Mouse (Mus musculus) stomach, postnatal 0 days (tissue): ENCODE results near the gene Htr7. TPM values are rescaled to one million over a fixed set of nuclear protein-coding genes. Genes with fewer than 3 reads are reported as not detected.

Experiments used
- ATAC-seq: fragments of 200-750 bp; cut with Nextera tagmentation; 2 replicates; pipeline ENCODE4 v1.8.0; 2017; ENCODE audit not compliant: low FRiP score, low TSS enrichment
- DNase-seq: peaks from one replicate; pipeline ENCODE4 v3.0.0-alpha.2; 2016; ENCODE audit warnings: low spot score
- H3K27ac ChIP-seq: fragments of 300-500 bp; sonication (generic); replicated peaks from 2 replicates; pipeline ENCODE4 v1.5.1; 2014; ENCODE audit warnings: mild to moderate bottlenecking, control low read depth
- H3K27me3 ChIP-seq: fragments of 300-500 bp; sonication (generic); 2 replicates; pipeline ENCODE4 v1.6.1; 2014; ENCODE audit warnings: low read length; ENCODE audit not compliant: control insufficient read depth, insufficient read depth
- H3K36me3 ChIP-seq: fragments of 300-500 bp; sonication (generic); 2 replicates; pipeline ENCODE4 v1.6.1; 2014; ENCODE audit warnings: low read length, mixed read lengths; ENCODE audit not compliant: control insufficient read depth, insufficient read depth
- H3K4me1 ChIP-seq: fragments of 300-500 bp; sonication (generic); replicated peaks from 2 replicates; pipeline ENCODE4 v1.6.1; 2014; ENCODE audit warnings: antibody characterized with exemption; ENCODE audit not compliant: control insufficient read depth, insufficient read depth
- H3K4me2 ChIP-seq: fragments of 300-500 bp; sonication (generic); replicated peaks from 2 replicates; pipeline ENCODE4 v1.6.1; 2014; ENCODE audit warnings: low read depth, mild to moderate bottlenecking, control low read depth, moderate library complexity
- H3K4me3 ChIP-seq: fragments of 300-500 bp; sonication (generic); 2 replicates; pipeline ENCODE4 v1.5.1; 2014; ENCODE audit warnings: low read depth, low read length, control low read depth
- H3K9ac ChIP-seq: fragments of 300-500 bp; sonication (generic); 2 replicates; pipeline ENCODE4 v1.6.1; 2014; ENCODE audit warnings: mild to moderate bottlenecking, low read length, control low read depth, mixed read lengths
- H3K9me3 ChIP-seq: fragments of 300-500 bp; sonication (generic); 2 replicates; pipeline ENCODE4 v1.6.1; 2016; ENCODE audit warnings: low read length; ENCODE audit not compliant: control insufficient read depth
- CTCF ChIP-seq: IDR thresholded peaks from 2 replicates; pipeline ENCODE4 v1.5.1; 2016; ENCODE audit warnings: antibody characterized with exemption, low read depth, mild to moderate bottlenecking, moderate library complexity
- EP300 ChIP-seq: optimal IDR thresholded peaks from 2 replicates; pipeline ENCODE3; 2016; ENCODE audit warnings: antibody characterized with exemption
- WGBS: fragments of 180-500 bp; shearing (Covaris S2); extraction: QIAGEN DNeasy Blood & Tissue Kit; methylation state at CpG from one replicate; pipeline ENCODE4 v1.1.7; 2014; 5-methylcytosine and 5-hydroxymethylcytosine counted together
- polyA plus RNA-seq: library from polyadenylated mRNA; unstranded; fragments of >200 nt; fragmentation: Nextera tagmentation; extraction: Ambion mirVana; gene quantifications from 2 replicates; pipeline ENCODE4 v1.2.1, GENCODE M21; 2015

Htr7 gene
- polyA plus RNA-seq, 1 experiment from 2014 or later, result 0.02 TPM

DNA sequence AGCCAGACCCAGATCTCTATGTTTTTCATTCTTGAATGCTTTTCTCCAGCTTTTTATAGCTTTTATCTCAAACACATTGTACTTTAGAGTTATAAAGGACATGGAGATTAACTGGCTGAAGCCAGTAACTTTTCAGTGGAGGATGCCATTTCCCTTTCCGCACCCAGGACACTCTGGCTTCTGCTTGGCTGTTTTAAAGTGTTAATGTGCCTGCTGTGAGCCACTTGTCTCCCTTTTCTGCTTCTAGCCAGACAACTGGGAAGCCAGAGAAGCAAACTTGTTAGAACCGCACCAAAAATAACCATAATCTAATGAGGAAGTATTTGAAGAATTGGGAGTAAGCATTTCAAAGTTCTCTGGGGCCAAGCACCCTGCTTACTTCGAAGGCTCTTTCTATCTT is 42.5 kb downstream of the Htr7 start:
- Histone ChIP-seq H3K9me3 (no peaks in the 10 kb centered on the region), H3K36me3 (no peaks in the 10 kb centered on the region), H3K4me1 (no peaks in the 10 kb centered on the region), H3K4me2 (no peak overlapping the region), H3K27me3 (no peaks in the 10 kb centered on the region), H3K9ac (no peak overlapping the region), H3K4me3 (no peak overlapping the region), H3K27ac (no peak overlapping the region)
- ATAC-seq, result no peak
- no peak for DNase-seq
- TF ChIP-seq CTCF, result no peak
- no peak for TF ChIP-seq EP300
- WGBS, result 25% methylated on average over 3 of the region's 3 CpGs

DNA sequence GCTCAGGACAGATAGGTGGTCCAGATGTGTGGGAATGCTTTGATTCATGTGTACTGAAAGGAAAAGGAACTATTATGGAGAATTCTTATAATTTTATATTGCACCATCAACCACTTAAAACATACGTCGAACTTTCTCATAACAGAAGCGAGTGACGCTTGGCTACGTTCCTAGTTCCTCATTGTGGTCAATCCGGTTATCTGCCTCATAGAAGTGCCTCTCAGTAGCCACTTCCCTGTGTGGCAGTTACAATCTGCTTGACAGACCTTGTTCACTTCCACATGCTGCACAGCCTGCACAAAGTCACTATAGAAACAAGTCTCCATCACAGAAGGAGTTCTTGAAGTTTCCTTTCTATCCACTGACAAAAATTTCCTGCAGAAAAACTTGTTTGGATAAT is 51.0 kb downstream of the Htr7 start:
- Histone ChIP-seq H3K27me3 (no peaks in the 10 kb centered on the region), H3K4me1 (no peaks in the 10 kb centered on the region), H3K9ac (no peak overlapping the region), H3K9me3 (no peaks in the 10 kb centered on the region), H3K36me3 (no peaks in the 10 kb centered on the region), H3K4me2 (no peak overlapping the region), H3K27ac (no peak overlapping the region), H3K4me3 (no peak overlapping the region)
- DNase-seq (no peak), ATAC-seq (no peak)
- TF ChIP-seq CTCF (no peak), EP300 (no peak)
- 80% methylated on average over 6 of the region's 6 CpGs for WGBS

DNA sequence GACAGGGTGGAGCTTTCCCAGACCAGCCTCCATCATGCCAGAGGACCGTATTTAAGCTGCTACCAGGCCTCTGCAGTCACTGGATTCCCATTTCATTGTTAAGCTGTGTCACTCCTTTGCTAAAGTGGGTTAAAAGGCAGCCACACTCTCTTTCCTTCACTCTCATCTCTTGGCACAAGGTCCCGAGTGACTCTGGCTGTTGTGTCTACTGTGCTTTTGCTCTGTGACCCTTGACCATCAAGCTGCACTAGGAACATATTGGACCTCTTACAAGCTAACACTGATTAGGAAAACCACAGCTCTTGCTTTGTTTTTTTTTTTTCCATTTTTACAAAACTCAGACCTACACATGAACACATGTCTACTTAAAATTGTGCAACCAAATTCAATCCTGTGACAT is 52.3 kb downstream of the Htr7 start:
- TF ChIP-seq CTCF, result no peak
- no peak for TF ChIP-seq EP300
- no peak for ATAC-seq
- DNase-seq, result no peak

DNA sequence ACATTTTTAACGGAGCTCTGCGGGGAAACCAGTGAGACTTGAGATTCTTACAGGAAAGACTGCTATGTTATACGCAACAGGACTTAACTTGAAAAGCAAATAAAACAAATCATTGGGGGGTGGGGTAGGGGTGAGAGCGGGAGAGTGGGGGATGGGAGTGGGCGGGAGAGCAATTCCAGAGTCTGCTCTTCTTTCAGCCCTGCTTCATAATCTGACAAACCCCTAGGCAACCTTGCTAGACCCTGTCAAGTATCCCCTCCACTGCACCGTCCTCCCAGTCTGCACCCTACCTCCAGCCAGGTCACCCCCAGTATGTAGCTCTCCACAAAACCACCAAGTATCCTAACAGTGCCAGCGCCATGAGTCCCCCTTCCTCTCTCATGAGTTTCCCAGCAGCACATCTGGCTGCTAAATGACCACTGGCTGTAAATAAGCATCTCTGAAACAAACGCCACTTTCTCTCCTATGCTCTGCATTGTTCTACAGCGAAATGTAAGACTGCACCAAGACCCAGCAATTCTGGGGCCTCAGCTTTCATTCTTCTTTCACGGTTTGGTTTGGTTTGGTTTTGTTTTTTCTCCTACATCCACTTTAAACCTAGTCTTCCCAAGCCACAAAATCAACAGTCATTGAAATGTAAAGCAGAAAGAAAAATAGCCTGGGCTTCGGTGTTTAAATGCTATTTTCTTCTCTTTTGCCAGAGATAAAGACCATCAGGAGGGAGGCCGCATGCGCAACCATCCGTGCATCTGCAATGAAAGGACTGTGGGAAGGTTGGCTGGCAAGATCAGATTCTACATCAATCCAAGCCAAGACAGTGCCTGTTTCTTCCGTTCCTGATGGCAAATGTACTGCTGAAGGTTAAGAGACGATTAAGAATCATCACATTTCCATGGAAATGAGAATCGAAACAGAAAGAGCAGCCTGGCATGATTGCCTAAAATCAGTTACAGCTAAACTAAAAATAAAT is 54.5 kb downstream of the Htr7 start:
- Histone ChIP-seq H3K36me3 (no peaks in the 10 kb centered on the region), H3K27ac (no peak overlapping the region), H3K4me3 (no peak overlapping the region), H3K4me2 (no peak overlapping the region), H3K4me1 (no peaks in the 10 kb centered on the region), H3K27me3 (no peaks in the 10 kb centered on the region), H3K9ac (no peak overlapping the region), H3K9me3 (no peaks in the 10 kb centered on the region)
- DNase-seq, result no peak
- ATAC-seq, result no peak
- 51% methylated on average over 17 of the region's 17 CpGs for WGBS
- TF ChIP-seq CTCF, result no peak
- no peak for TF ChIP-seq EP300

More for the DNA sequence above, 52.3 kb downstream of the Htr7 start:
- H3K4me2 ChIP-seq, result no peak overlapping the region
- no peaks in the 10 kb centered on the region for H3K4me1 ChIP-seq
- H3K36me3 ChIP-seq, result no peaks in the 10 kb centered on the region
- 42% methylated on average over 2 of the region's 2 CpGs for WGBS
- H3K27ac ChIP-seq, result no peak overlapping the region
- H3K9me3 ChIP-seq, result no peaks in the 10 kb centered on the region
- H3K9ac ChIP-seq, result no peak overlapping the region
- no peaks in the 10 kb centered on the region for H3K27me3 ChIP-seq
- H3K4me3 ChIP-seq, result no peak overlapping the region

DNA sequence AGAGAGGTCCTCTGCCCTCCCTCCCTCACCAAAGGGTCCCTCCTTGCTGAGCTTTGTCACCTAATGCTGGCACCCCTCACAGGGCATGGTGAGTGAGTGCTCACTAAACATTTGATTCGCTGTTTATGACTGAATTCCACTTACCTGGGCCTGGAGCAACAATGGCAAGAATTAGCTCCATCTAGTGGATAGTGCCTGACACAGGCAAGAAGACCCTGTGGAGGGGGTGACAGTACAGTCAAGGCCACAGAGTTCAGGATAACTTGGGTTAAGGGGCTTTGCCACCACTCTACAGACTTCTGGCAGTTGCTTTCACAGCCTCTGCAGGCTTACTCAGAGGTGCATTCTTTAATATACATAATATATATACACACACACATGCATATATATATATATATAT is 55.8 kb downstream of the Htr7 start:
- H3K4me1 ChIP-seq, result no peaks in the 10 kb centered on the region
- no peak overlapping the region for H3K27ac ChIP-seq
- DNase-seq (no peak), ATAC-seq (no peak)
- H3K27me3 ChIP-seq, result no peaks in the 10 kb centered on the region
- H3K4me2 ChIP-seq, result no peak overlapping the region
- no peaks in the 10 kb centered on the region for H3K9me3 ChIP-seq
- 38% methylated on average over 1 of the region's 1 CpGs for WGBS
- TF ChIP-seq EP300, result no peak
- TF ChIP-seq CTCF, result peak; percentile 43
- no peak overlapping the region for H3K4me3 ChIP-seq
- no peaks in the 10 kb centered on the region for H3K36me3 ChIP-seq
- no peak overlapping the region for H3K9ac ChIP-seq

DNA sequence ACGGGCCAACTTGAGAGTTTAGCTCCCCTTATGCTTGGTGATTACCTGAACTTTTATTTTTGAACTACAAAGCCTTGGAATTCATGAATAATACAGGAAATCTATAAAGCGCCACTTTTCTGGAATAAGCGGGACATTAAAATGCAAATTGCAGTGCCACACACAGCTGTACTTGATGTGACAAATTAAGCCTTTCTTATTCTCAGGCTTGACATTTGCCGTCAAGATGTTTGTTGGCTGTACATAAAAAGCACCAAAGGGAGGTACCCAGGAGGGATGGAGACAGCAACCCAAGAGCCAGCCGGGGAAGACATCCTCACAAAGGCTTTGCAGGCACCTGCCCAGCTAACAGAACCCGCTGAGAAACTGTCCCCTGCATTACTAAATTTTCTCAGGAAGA is 56.4 kb downstream of the Htr7 start:
- Histone ChIP-seq H3K9ac (no peak overlapping the region), H3K4me1 (no peaks in the 10 kb centered on the region), H3K36me3 (no peaks in the 10 kb centered on the region), H3K27me3 (no peaks in the 10 kb centered on the region), H3K27ac (no peak overlapping the region), H3K4me3 (no peak overlapping the region), H3K4me2 (no peak overlapping the region), H3K9me3 (no peaks in the 10 kb centered on the region)
- DNase-seq (no peak), ATAC-seq (no peak)
- TF ChIP-seq EP300, result no peak
- no peak for TF ChIP-seq CTCF
- WGBS, result 82% methylated on average over 6 of the region's 6 CpGs
